In the genomic region with DNA sequence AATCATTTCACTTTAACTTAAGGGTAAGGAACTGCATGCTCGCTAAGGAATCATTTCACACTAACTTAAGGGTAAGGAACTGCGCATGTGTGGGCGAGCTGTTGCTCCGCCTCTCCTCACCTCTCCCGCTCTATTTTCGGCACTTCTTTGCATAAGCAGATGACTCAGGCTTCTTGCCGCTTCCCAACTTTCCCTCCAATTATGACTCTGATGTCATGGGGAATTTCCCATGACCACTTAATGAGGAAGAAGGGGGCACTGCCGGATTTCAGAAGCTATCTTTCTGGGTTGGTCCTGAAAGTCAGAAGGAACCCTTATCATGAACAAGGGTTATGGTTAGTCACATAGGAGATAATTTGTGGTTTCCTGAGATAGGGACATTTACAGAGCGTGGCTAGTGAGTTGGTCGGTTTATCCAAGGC, we compare ENCODE assay signal across 17 mouse cellular contexts. TPM values are rescaled to one million over a fixed set of nuclear protein-coding genes. Genes with fewer than 3 reads are reported as not detected.
DNase-seq lines count a peak whose midpoint lies in the region; ATAC-seq and TF ChIP-seq lines count a peak whose summit lies in the region.
"Had no signal": no experiment of that assay in that cellular context is flagged by ENCODE, and none has a peak within 500 bp of the region (broad histone marks: within the 10 kb centered on the region; RNA-seq: fewer than 3 reads in every experiment).

No protein-coding gene starts in this region.

- DNase-seq in heart, embryonic 10.5 days (ENCODE audit: low spot score): peak; percentile 53
- DNase-seq in heart, postnatal 4 days: no peak
- peak; percentile 55 for DNase-seq in CD4-positive helper T cell, adult 2 months (ENCODE audit: low read depth, low spot score)
- DNase-seq in cerebellum, postnatal 4 days (ENCODE audit: low spot score in 2 of 2): no peak
- DNase-seq: cerebellum, postnatal 14 days; liver, embryonic 13.5 days; lung, postnatal 36 days had no signal

- H3K4me1 ChIP-seq in heart, embryonic 10.5 days: peaks cover 8% of the 10 kb centered on the region; the same call in 1 of the 2 replicates
- H3K4me1 ChIP-seq in hindbrain, embryonic 12.5 days: no peaks in the 10 kb centered on the region

- 77% methylated on average over 10 of the region's 10 CpGs for WGBS in heart, embryonic 10.5 days
- 91% methylated on average over 10 of the region's 10 CpGs for WGBS in hindbrain, embryonic 12.5 days

- H3K9me3 ChIP-seq in heart, embryonic 10.5 days: no peaks in the 10 kb centered on the region
- no peaks in the 10 kb centered on the region for H3K9me3 ChIP-seq in hindbrain, embryonic 12.5 days (replicated peaks)
- H3K9me3 ChIP-seq: kidney, embryonic 15.5 days; liver, embryonic 13.5 days had no signal

- TF ChIP-seq POLR2A in myocyte (IDR thresholded peaks at IDR 0.05; ENCODE audit: insufficient read length, low read depth): no peak

- no peaks in the 10 kb centered on the region for H3K79me2 ChIP-seq in myocyte (ENCODE audit: control insufficient read depth, insufficient read depth)

- H3K27ac ChIP-seq in heart, embryonic 10.5 days: no peak overlapping the region
- no peak overlapping the region for H3K27ac ChIP-seq in hindbrain, embryonic 12.5 days
- H3K27ac ChIP-seq: kidney, embryonic 15.5 days; liver, embryonic 13.5 days had no signal

- ATAC-seq in frontal cortex, adult (ENCODE audit: low TSS enrichment): peak; percentile 82
- ATAC-seq in hindbrain, embryonic 12.5 days (ENCODE audit: low FRiP score): no peak
- ATAC-seq in erythroblast, adult 5-6 weeks (replicated peaks; ENCODE audit: low FRiP score, poor library complexity, severe bottlenecking): no peak
- ATAC-seq: midbrain, embryonic 16.5 days had no signal

- no peaks in the 10 kb centered on the region for H3K36me3 ChIP-seq in heart, embryonic 10.5 days
- H3K36me3 ChIP-seq in myocyte (ENCODE audit: control insufficient read depth, insufficient read depth): no peaks in the 10 kb centered on the region
- H3K36me3 ChIP-seq in hindbrain, embryonic 12.5 days: no peaks in the 10 kb centered on the region
- H3K36me3 ChIP-seq: kidney, embryonic 15.5 days; liver, embryonic 13.5 days had no signal

- peak overlapping the region; percentile 64 for H3K4me2 ChIP-seq in myocyte (ENCODE audit: low read depth)
- H3K4me2 ChIP-seq in hindbrain, embryonic 12.5 days (replicated peaks): no peak overlapping the region
- H3K4me2 ChIP-seq: kidney, embryonic 15.5 days; liver, embryonic 13.5 days had no signal

- H3K9ac ChIP-seq in hindbrain, embryonic 12.5 days: no peak overlapping the region
- H3K9ac ChIP-seq: kidney, embryonic 15.5 days; liver, embryonic 13.5 days had no signal

- no peaks in the 10 kb centered on the region for H3K27me3 ChIP-seq in heart, embryonic 10.5 days (ENCODE audit: insufficient read depth, poor library complexity, severe bottlenecking)
- H3K27me3 ChIP-seq in myocyte (ENCODE audit: control insufficient read depth, insufficient read depth, insufficient read length): no peaks in the 10 kb centered on the region
- no peaks in the 10 kb centered on the region for H3K27me3 ChIP-seq in hindbrain, embryonic 12.5 days

- no peak overlapping the region for H3K4me3 ChIP-seq in heart, embryonic 10.5 days
- H3K4me3 ChIP-seq in myocyte: no peak overlapping the region
- H3K4me3 ChIP-seq in hindbrain, embryonic 12.5 days: no peak overlapping the region
- H3K4me3 ChIP-seq: kidney, embryonic 15.5 days; liver, embryonic 13.5 days had no signal

- H3ac ChIP-seq in myocyte (ENCODE audit: control insufficient read depth, insufficient read length): no peak overlapping the region

TF ChIP-seq in myocyte, 11 proteins besides CTCF, POLR2A, EP300 and RAD21:
- no peak for TF ChIP-seq CEBPB (IDR thresholded peaks at IDR 0.05; ENCODE audit: insufficient read depth, poor library complexity, severe bottlenecking)
- TF ChIP-seq MAX (IDR thresholded peaks at IDR 0.05; ENCODE audit: low read depth): no peak
- TF ChIP-seq SRF (IDR thresholded peaks at IDR 0.05; ENCODE audit: control insufficient read depth, insufficient read length, low read depth): no peak
- TF ChIP-seq POLR2AphosphoS2 (IDR thresholded peaks at IDR 0.05; ENCODE audit: insufficient read length, low read depth): no peak
- TF ChIP-seq MYOG (IDR thresholded peaks at IDR 0.05; ENCODE audit: control insufficient read depth in 1 of 3, insufficient read depth in 1 of 3, insufficient read length in 2 of 3, low read depth in 2 of 3): no peak
- TF ChIP-seq TCF3 (IDR thresholded peaks at IDR 0.05; ENCODE audit: insufficient read length, low read depth): no peak
- TF ChIP-seq TCF12 (IDR thresholded peaks at IDR 0.05; ENCODE audit: insufficient read depth, poor library complexity, severe bottlenecking): no peak
- no peak for TF ChIP-seq MYOD1 (IDR thresholded peaks at IDR 0.05; ENCODE audit: control insufficient read depth in 1 of 3, insufficient read length in 2 of 3, low read depth in 2 of 3)
- TF ChIP-seq REST (IDR thresholded peaks at IDR 0.05; ENCODE audit: insufficient read depth, insufficient read length): no peak
- TF ChIP-seq USF1 (IDR thresholded peaks at IDR 0.05; ENCODE audit: low read depth): no peak
- TF ChIP-seq E2F4 (IDR thresholded peaks at IDR 0.05; ENCODE audit: insufficient read depth): no peak

RNA-seq across cellular contexts. Expression of a gene that starts 25.3 kb away (rescaled TPM):
- polyA plus RNA-seq in heart, embryonic 10.5 days (2016; fragmentation: Nextera tagmentation; extraction: Ambion mirVana): 12.0 and 16.2 TPM in 2 replicates
- total RNA-seq in heart, postnatal 4 days (2021): 10 to 100 TPM in 1 of 2 experiments, 1 to 10 TPM in 1; 8.6 to 11.2 TPM
- polyA plus RNA-seq in myocyte (2012; fragmentation: generic; extraction: Trizol): 8.0 TPM
- 20.2 and 21.4 TPM in 2 replicates for polyA plus RNA-seq in hindbrain, embryonic 12.5 days (2016; fragmentation: Nextera tagmentation; extraction: Ambion mirVana)
- 9.2 and 18.6 TPM in 2 replicates for total RNA-seq in erythroblast, adult 5-6 weeks (2015; ENCODE audit: low replicate concordance)
- total RNA-seq in erythroblast, adult 5-6 weeks (2017; ENCODE audit: low replicate concordance): 1.3 and 3.7 TPM in 2 replicates

RNA-seq across cellular contexts. Expression of a gene that starts 26.4 kb away (rescaled TPM):
- 6.6 TPM in 2 replicates for polyA plus RNA-seq in heart, embryonic 10.5 days (2016; fragmentation: Nextera tagmentation; extraction: Ambion mirVana)
- 1 to 10 TPM; 6.1 to 6.3 TPM for total RNA-seq in heart, postnatal 4 days (2021)
- polyA plus RNA-seq in myocyte (2012; fragmentation: generic; extraction: Trizol): 4.7 TPM
- polyA plus RNA-seq in hindbrain, embryonic 12.5 days (2016; fragmentation: Nextera tagmentation; extraction: Ambion mirVana): 6.7 and 7.3 TPM in 2 replicates
- total RNA-seq in erythroblast, adult 5-6 weeks (2015; ENCODE audit: low replicate concordance): 2.5 TPM in 2 replicates
- 2.2 and 4.4 TPM in 2 replicates for total RNA-seq in erythroblast, adult 5-6 weeks (2017; ENCODE audit: low replicate concordance)

RNA-seq across cellular contexts. Expression of a gene that starts 44.5 kb away (rescaled TPM):
- polyA plus RNA-seq in heart, embryonic 10.5 days (2016; fragmentation: Nextera tagmentation; extraction: Ambion mirVana): not detected in 2 replicates
- not detected for total RNA-seq in heart, postnatal 4 days (2021)
- polyA plus RNA-seq in myocyte (2012; fragmentation: generic; extraction: Trizol): not detected
- polyA plus RNA-seq in hindbrain, embryonic 12.5 days (2016; fragmentation: Nextera tagmentation; extraction: Ambion mirVana): 0.18 TPM in 1 of 2 replicates, not detected in the other
- total RNA-seq in erythroblast, adult 5-6 weeks (2015; ENCODE audit: low replicate concordance): not detected in 2 replicates
- total RNA-seq in erythroblast, adult 5-6 weeks (2017; ENCODE audit: low replicate concordance): not detected in 2 replicates
- total RNA-seq: hematopoietic stem cell, adult 5-6 weeks; layer of hippocampus, postnatal 25 days had no signal
- polyA plus RNA-seq: kidney, embryonic 15.5 days; liver, embryonic 13.5 days; midbrain, embryonic 16.5 days; neural tube, embryonic 14.5 days; stomach, embryonic 16.5 days had no signal

Comparison
In these comparisons a context has a peak if more than half of its experiments do, and no peak if none do; other contexts are left out.
1. DNase-seq: peak in heart, embryonic 10.5 days (single experiment) and CD4-positive helper T cell, adult 2 months (single experiment); none in heart, postnatal 4 days (single experiment) and cerebellum, postnatal 4 days (0 of 2).